Mouse (Mus musculus) 3134 (cell line): ENCODE measurements around the gene Lyg1.

Experiments
- DNase-seq: peaks from one replicate; pipeline ENCODE4 v3.0.0-alpha.2; 2011; ENCODE audit warnings: low spot score; ENCODE audit not compliant: insufficient read length; ENCODE audit errors: extremely low read depth

Lyg1 gene

DNA sequence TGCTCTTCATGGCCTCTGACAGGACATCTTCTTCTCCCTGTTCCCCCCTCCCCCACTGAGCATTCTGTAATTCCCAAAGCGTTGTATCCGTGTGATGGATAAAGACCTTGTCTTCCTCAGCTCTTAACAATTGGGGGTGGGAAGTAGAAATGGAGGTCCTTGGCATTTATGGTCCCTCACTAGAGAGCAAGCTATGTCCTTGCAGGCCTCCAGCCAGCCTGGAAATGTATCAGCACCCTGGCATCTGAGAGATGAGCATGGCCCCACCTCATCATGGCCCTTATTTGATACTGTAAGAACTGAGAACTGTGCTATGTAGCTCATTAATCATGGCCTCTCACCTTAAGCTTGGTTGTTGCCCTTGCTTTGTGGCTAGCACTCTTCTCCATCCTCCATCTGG lies 2.3 kb downstream of the Lyg1 start:
- DNase-seq: no peak

DNA sequence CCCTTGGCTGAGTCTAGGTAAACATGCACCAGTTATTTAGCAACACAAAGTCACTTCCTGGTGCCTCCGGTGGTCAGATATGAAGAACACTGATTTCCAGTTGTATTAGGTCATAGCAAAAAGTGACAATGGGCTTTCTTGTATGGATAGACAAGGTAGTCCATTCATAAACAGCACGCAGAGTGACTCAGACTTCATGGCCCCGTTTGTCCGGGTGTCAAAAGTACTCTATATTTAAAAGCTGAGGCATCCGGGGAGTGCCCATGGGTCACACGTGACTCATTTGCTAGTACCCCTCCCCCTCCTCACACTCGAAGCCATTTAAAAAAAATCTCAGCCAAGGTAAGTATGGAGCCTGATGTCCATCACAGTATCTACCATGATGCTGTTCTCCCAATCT lies 2.8 kb downstream of the Lyg1 start:
- DNase-seq: no peak

GRCm38 (mm10) chr1:37948906-37949305 lies 8.7 kb downstream of the Lyg1 start:
- no peak for DNase-seq

DNA sequence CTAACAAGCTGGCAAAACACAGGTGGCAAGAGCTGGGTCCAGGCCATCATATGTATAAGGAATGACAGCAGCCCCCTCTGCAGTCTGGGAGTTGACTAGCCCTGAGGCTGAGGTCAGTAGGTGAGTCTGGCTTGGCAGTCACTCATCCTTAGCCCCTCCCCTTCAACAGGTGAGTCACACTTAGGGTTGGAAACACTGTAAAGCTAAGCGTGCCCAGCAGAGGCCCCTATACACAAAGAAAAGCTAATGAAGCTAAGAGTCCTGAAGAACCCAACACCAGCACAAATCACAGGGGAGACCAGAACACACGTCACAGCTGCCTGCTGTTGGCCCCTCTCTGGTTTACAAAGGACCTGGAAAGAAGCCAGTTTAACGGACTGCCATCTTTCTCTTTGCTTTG lies 25.8 kb downstream of the Lyg1 start:
- peak; percentile 27 for DNase-seq

DNA sequence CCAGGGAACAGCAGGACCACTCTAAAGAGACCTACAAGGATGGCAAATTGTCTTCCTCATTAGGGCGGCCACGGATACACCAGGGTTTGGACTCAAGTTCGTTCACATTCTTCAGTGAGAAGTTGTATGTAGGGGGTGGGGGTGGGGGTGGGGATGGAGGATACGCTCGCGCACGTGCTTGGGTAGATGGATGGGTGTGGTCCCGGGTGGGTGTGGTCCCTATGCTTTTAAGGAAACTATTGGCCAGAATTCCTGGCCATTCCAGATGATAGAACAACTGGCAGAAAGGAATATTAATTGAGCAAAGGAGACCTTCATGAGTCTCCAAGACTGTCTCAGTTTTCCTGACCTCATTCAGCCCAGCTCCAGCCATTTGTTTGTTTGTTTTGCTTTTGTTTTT lies 31.6 kb downstream of the Lyg1 start:
- DNase-seq: no peak

GRCm38 (mm10) chr1:37922536-37922935 lies 35.0 kb downstream of the Lyg1 start:
- DNase-seq: no peak

GRCm38 (mm10) chr1:37918096-37918495 lies 39.5 kb downstream of the Lyg1 start:
- DNase-seq: no peak

DNA sequence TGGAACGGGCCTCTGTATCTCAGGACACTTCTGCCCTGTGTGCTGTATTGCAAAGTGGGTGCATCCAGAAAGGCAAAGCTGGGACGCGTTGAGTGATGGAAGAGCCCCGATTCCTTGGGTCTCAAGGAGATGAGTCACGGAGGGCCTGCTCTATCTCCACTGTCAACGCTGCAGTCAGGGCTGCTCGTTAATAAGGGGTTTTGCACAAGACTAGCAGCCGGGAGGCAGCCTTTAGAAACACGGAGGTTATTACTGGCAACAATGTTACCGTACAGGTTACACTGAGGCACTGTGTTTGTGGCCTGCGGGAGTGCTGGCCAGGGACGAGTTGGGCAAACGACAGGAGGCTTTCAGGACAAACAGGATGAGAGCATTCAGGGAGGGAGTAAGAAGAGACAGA lies 39.9 kb downstream of the Lyg1 start:
- DNase-seq: no peak

- DNase-seq: no peak
Measured at GRCm38 (mm10) chr1:37916393-37916792, 41.2 kb downstream of the Lyg1 start, which contains the start of gene Lyg2. TSS of gene Lyg2 (minus strand) at chr1:37916493.

- DNase-seq: no peak
Measured at GRCm38 (mm10) chr1:37912751-37913150, 44.8 kb downstream of the Lyg1 start.

DNA sequence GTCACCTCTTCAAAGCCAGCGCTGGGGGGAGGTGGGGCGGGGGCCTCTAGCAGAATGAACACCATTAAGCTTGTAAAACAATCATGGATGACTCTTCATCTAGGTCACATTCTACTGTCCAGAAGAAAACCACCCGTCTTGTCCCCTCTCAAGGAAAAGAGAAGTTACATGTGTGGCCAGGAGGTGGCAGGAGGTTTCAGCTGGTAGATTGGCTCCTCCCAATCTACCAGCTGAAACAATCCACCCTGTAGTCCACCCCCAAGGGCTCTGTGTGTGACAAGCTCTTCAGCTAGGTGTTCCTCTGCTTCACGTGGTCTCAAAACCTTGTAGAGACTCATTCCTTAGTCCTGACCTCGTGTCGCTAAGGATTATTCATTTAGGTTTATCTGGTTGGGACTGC lies 54.4 kb downstream of the Lyg1 start:
- peak; percentile 9 for DNase-seq

GRCm38 (mm10) chr1:37900288-37900687 lies 57.3 kb downstream of the Lyg1 start:
- DNase-seq: no peak

GRCm38 (mm10) chr1:37899816-37900215 lies 57.7 kb downstream of the Lyg1 start:
- no peak for DNase-seq
